Mouse (Mus musculus): ENCODE data around the gene Clk3. TPM values are rescaled to one million over a fixed set of nuclear protein-coding genes. Genes with fewer than 3 reads are reported as not detected.

Gene Clk3
- polyA plus RNA-seq, 1 experiment from 2014 or later, result 66.7 TPM

DNA sequence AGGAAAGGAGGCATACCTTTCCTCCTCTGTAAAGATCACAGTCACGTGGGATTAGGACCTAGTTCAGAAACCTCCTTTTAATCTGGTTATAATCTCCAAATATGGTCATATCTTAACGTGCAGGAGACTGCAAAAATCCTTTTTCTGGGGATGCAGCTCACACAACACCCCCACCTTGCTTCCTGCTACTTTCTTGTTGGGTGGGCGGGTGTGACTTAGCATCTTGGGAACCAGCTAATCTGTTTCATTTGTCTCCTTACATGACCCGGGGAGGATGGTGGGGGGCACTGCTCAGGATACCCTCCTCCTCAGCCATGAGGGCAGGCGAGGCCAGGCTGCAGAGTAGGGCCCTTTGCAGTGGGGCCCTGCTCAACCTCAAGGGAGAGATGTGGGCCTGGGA, 9.4 kb upstream of the Clk3 start:
- Histone ChIP-seq H3K4me3 (replicated peaks; ENCODE audit: low read length) (no peak overlapping the region), H3K4me2 (ENCODE audit: low read depth, low read length) (no peak overlapping the region), H3K4me1 (ENCODE audit: control insufficient read depth, insufficient read depth, low read length) (no peaks in the 10 kb centered on the region; the same call in 1 of the 2 replicates), H3K36me3 (ENCODE audit: control insufficient read depth, insufficient read depth, low read length) (no peaks in the 10 kb centered on the region), H3K27me3 (ENCODE audit: control insufficient read depth, insufficient read depth, low read length) (no peaks in the 10 kb centered on the region), H3K9ac (ENCODE audit: low read length) (no peak overlapping the region), H3K9me3 (replicated peaks; ENCODE audit: control insufficient read depth, low read length) (no peaks in the 10 kb centered on the region), H3K27ac (ENCODE audit: low read length) (no peak overlapping the region)
- WGBS, result 61% methylated on average over 5 of the region's 5 CpGs
- ATAC-seq (ENCODE audit: insufficient read depth, low FRiP score), result no peak

DNA sequence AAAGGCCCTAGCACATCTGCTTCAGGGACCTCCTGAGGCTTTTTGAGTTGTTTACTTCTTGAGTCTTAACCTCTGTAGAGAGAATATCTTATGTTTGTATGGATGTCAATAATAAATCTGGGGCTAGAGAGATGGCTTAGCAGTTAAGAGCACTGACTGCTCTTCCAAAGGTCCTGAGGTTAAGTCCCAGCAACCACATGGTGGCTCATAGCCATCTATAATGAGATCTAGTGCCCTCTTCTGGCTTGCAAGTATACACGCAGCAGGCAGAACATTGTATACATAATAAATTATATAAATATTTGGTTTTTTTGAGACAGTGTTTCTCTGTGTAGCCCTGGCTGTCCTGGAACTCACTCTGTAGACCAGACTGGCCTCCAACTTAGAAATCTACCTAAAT, 8.5 kb upstream of the Clk3 start:
- Histone ChIP-seq H3K9ac (ENCODE audit: low read length) (no peak overlapping the region), H3K4me3 (replicated peaks; ENCODE audit: low read length) (no peak overlapping the region), H3K4me1 (ENCODE audit: control insufficient read depth, insufficient read depth, low read length) (no peaks in the 10 kb centered on the region; the same call in 1 of the 2 replicates), H3K36me3 (ENCODE audit: control insufficient read depth, insufficient read depth, low read length) (no peaks in the 10 kb centered on the region), H3K4me2 (ENCODE audit: low read depth, low read length) (no peak overlapping the region), H3K27me3 (ENCODE audit: control insufficient read depth, insufficient read depth, low read length) (no peaks in the 10 kb centered on the region), H3K9me3 (replicated peaks; ENCODE audit: control insufficient read depth, low read length) (no peaks in the 10 kb centered on the region), H3K27ac (ENCODE audit: low read length) (no peak overlapping the region)
- WGBS, result 5% methylated on average over 1 of the region's 1 CpGs
- peak; percentile 56; the same call in 1 of the 2 replicates for ATAC-seq (ENCODE audit: insufficient read depth, low FRiP score)

DNA sequence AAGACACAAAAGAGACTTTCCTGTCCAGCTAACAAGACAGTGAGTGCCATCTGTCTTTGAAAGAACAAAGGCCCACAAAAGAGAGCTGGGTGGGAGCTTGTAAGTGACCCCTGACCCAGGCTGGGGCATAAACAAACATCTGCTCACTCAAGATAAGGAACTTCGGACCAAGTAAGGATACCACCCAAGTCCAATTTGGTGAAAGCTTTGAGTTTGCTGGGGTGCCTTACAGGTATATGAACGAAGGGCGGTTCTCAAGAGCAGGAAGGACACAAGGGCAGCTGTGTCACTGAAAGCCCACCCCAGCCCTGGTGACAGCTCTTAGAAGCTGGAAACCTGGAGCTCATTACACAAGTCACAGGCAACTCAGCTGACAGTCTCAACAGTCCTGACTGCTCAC, 8.1 kb upstream of the Clk3 start:
- Histone ChIP-seq H3K4me1 (ENCODE audit: control insufficient read depth, insufficient read depth, low read length) (no peaks in the 10 kb centered on the region; the same call in 1 of the 2 replicates), H3K4me3 (replicated peaks; ENCODE audit: low read length) (no peak overlapping the region), H3K9me3 (replicated peaks; ENCODE audit: control insufficient read depth, low read length) (no peaks in the 10 kb centered on the region), H3K36me3 (ENCODE audit: control insufficient read depth, insufficient read depth, low read length) (no peaks in the 10 kb centered on the region), H3K4me2 (ENCODE audit: low read depth, low read length) (no peak overlapping the region), H3K27me3 (ENCODE audit: control insufficient read depth, insufficient read depth, low read length) (no peaks in the 10 kb centered on the region), H3K27ac (ENCODE audit: low read length) (no peak overlapping the region), H3K9ac (ENCODE audit: low read length) (no peak overlapping the region)
- ATAC-seq (ENCODE audit: insufficient read depth, low FRiP score), result no peak
- WGBS, result 53% methylated on average over 3 of the region's 3 CpGs

DNA sequence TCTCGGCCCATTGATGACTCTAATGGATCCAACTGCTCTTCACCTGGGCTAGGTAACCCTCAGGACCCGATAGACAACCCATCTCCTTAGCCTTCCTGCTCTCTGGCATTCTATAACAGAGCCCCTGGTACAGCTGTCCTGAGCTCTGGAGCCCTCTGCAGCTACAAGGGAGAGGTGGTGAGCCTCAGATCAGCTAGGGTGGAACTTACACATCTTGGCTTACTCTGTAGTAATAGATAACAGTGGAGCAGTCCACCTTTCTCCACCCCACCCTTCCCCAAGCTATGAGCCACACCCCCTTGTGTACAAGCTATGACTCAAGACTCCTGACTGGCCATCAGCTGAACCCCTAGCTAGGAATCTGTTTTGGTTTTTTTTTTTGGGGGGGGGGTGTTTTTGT, 5.2 kb upstream of the Clk3 start:
- no peak overlapping the region for H3K27ac ChIP-seq (ENCODE audit: low read length)
- 85% methylated on average over 2 of the region's 2 CpGs for WGBS
- no peak for ATAC-seq (ENCODE audit: insufficient read depth, low FRiP score)

DNA sequence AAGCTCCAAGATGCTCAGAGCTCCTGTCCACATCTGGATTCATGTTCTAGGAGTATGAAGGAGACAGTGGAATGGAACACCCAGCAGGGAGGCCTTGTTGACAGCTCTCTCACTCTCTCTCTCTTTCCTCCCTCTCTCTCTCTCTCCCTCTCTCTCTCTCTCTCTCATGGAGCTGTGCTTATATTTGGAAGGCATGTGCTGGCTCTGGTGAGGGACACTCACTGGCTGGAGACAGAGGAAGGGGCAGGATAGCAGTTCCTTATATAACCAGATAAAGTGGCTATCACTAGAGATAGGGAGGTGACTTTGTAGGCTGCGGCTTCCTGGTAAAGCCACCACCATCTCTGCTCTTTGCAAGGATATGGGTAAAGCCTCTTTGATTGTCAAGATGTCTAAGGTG, 4.6 kb upstream of the Clk3 start:
- H3K4me3 ChIP-seq (replicated peaks; ENCODE audit: low read length), result no peak overlapping the region
- 100% methylated on average over 1 of the region's 1 CpGs for WGBS
- H3K4me2 ChIP-seq (ENCODE audit: low read depth, low read length), result no peak overlapping the region
- no peak overlapping the region for H3K9ac ChIP-seq (ENCODE audit: low read length)
- no peaks in the 10 kb centered on the region for H3K9me3 ChIP-seq (replicated peaks; ENCODE audit: control insufficient read depth, low read length)
- no peak overlapping the region for H3K27ac ChIP-seq (ENCODE audit: low read length)
- peaks cover 7% of the 10 kb centered on the region; the same call in 1 of the 2 replicates for H3K4me1 ChIP-seq (ENCODE audit: control insufficient read depth, insufficient read depth, low read length)
- no peak for ATAC-seq (ENCODE audit: insufficient read depth, low FRiP score)
- no peaks in the 10 kb centered on the region for H3K27me3 ChIP-seq (ENCODE audit: control insufficient read depth, insufficient read depth, low read length)
- no peaks in the 10 kb centered on the region for H3K36me3 ChIP-seq (ENCODE audit: control insufficient read depth, insufficient read depth, low read length)

More for the DNA sequence above, 5.2 kb upstream of the Clk3 start:
- H3K36me3 ChIP-seq (ENCODE audit: control insufficient read depth, insufficient read depth, low read length), result no peaks in the 10 kb centered on the region
- no peak overlapping the region for H3K4me2 ChIP-seq (ENCODE audit: low read depth, low read length)
- H3K4me3 ChIP-seq (replicated peaks; ENCODE audit: low read length), result no peak overlapping the region
- H3K27me3 ChIP-seq (ENCODE audit: control insufficient read depth, insufficient read depth, low read length), result no peaks in the 10 kb centered on the region
- no peaks in the 10 kb centered on the region for H3K9me3 ChIP-seq (replicated peaks; ENCODE audit: control insufficient read depth, low read length)
- H3K9ac ChIP-seq (ENCODE audit: low read length), result no peak overlapping the region
- H3K4me1 ChIP-seq (ENCODE audit: control insufficient read depth, insufficient read depth, low read length), result peaks cover 7% of the 10 kb centered on the region; the same call in 1 of the 2 replicates

DNA sequence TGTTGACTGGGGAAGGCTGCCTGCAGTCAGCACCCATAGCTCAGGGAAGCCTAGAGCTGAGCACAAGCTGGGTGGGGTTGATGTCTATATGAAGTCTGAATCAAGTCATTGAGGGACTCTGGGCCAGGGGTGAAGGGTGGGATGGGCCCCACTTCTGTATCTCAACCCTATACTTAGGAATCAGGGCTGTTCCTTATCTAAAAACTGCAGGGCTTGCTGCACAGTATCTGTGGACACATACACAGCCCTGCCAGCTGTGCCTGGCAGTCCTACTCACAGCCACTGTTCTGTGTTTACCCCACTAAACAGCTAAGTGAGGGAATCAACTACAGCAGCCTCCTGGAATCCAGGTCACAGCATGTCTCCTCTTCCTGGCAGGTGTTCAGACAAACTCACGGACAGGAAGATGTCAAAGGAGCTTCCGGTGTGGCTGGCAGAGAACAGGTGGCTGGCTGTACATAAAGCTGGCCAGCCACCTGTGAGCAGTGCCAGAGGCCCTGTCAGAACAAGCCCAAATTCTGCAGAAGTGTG, 3.9 kb upstream of the Clk3 start:
- Histone ChIP-seq H3K36me3 (ENCODE audit: control insufficient read depth, insufficient read depth, low read length) (no peaks in the 10 kb centered on the region), H3K9me3 (replicated peaks; ENCODE audit: control insufficient read depth, low read length) (no peaks in the 10 kb centered on the region), H3K27ac (ENCODE audit: low read length) (no peak overlapping the region), H3K4me2 (ENCODE audit: low read depth, low read length) (no peak overlapping the region), H3K4me3 (replicated peaks; ENCODE audit: low read length) (no peak overlapping the region), H3K27me3 (ENCODE audit: control insufficient read depth, insufficient read depth, low read length) (no peaks in the 10 kb centered on the region), H3K4me1 (ENCODE audit: control insufficient read depth, insufficient read depth, low read length) (peaks cover 7% of the 10 kb centered on the region; the same call in 1 of the 2 replicates), H3K9ac (ENCODE audit: low read length) (no peak overlapping the region)
- no peak for ATAC-seq (ENCODE audit: insufficient read depth, low FRiP score)
- WGBS, result 49% methylated on average over 2 of the region's 2 CpGs

DNA sequence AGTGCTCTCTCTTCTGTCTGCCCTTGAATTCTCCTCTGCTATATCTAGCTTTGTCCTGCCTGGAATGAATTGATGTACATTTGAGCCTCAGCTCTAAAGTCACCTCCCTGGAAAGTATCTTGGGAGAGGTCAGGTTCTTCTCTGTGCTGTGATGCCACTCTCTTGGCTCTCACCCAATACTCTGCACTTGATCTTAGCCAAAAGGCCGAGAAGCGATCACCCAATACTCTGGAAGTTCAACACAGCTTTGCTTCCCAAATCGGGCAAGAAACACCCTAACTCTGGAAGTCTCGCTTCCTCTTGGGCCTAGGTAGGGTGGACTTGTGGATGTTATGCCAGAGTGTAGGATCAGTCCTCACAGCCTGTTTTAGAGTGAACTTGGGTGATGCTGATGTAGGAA, 1.6 kb upstream of the Clk3 start:
- Histone ChIP-seq H3K9ac (ENCODE audit: low read length) (no peak overlapping the region), H3K4me3 (replicated peaks; ENCODE audit: low read length) (no peak overlapping the region), H3K9me3 (replicated peaks; ENCODE audit: control insufficient read depth, low read length) (no peaks in the 10 kb centered on the region), H3K4me2 (ENCODE audit: low read depth, low read length) (no peak overlapping the region), H3K27me3 (ENCODE audit: control insufficient read depth, insufficient read depth, low read length) (no peaks in the 10 kb centered on the region), H3K4me1 (ENCODE audit: control insufficient read depth, insufficient read depth, low read length) (peaks cover 27% of the 10 kb centered on the region), H3K36me3 (ENCODE audit: control insufficient read depth, insufficient read depth, low read length) (no peaks in the 10 kb centered on the region), H3K27ac (ENCODE audit: low read length) (no peak overlapping the region)
- no peak for ATAC-seq (ENCODE audit: insufficient read depth, low FRiP score)
- 91% methylated on average over 4 of the region's 4 CpGs for WGBS

DNA sequence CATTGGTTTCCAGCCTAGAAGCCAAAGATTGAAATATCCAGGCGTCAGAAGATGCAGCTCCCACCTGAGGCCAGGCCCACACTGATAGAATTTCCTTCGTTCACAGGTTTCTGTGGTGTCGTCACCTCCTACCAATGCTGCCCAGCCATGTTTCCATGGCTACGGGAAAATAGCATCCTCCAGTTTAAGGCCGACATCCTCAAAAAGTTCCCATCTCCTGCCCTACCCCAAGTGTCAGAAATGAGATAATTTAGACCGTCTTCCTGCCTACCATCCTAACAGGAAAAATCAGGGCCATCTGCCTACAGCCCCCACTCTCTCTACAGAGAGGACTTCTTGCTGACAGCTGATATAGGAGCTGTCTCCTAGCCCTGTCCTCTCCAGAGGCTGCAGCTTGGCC, 771 bp upstream of the Clk3 start:
- Histone ChIP-seq H3K4me1 (ENCODE audit: control insufficient read depth, insufficient read depth, low read length) (peaks cover 33% of the 10 kb centered on the region), H3K4me3 (replicated peaks; ENCODE audit: low read length) (peak overlapping the region; percentile 80), H3K4me2 (ENCODE audit: low read depth, low read length) (peak overlapping the region; percentile 97), H3K27me3 (ENCODE audit: control insufficient read depth, insufficient read depth, low read length) (no peaks in the 10 kb centered on the region), H3K27ac (ENCODE audit: low read length) (no peak overlapping the region), H3K36me3 (ENCODE audit: control insufficient read depth, insufficient read depth, low read length) (no peaks in the 10 kb centered on the region), H3K9me3 (replicated peaks; ENCODE audit: control insufficient read depth, low read length) (no peaks in the 10 kb centered on the region), H3K9ac (ENCODE audit: low read length) (peak overlapping the region; percentile 98)
- no peak for ATAC-seq (ENCODE audit: insufficient read depth, low FRiP score)
- WGBS, result 45% methylated on average over 6 of the region's 6 CpGs

DNA sequence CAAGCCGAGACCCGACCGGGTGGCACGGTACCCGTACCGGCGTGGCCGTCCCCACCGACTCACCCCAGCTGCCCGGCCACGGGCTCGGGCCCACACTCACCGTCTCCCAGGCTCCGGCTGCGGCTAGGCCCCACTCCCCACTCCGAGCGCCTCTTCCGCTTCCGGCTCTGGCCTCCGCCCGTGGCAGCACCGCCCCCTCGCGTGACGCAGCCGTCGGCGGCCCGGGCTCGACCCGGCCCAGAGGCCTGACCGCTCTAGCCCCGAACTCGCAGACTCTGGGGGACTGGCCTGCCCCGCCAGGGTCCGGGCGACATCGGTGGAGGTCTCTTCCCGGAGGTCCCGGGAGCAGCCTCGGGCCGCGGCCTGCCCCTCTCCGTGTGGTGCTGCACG, 691 bp downstream of the Clk3 start:
- Histone ChIP-seq H3K9ac (ENCODE audit: low read length) (peak overlapping the region; percentile 98), H3K36me3 (ENCODE audit: control insufficient read depth, insufficient read depth, low read length) (peaks cover 4% of the 10 kb centered on the region; the same call in 1 of the 2 replicates), H3K4me2 (ENCODE audit: low read depth, low read length) (peak overlapping the region; percentile 97), H3K27ac (ENCODE audit: low read length) (peak overlapping the region; percentile 98), H3K27me3 (ENCODE audit: control insufficient read depth, insufficient read depth, low read length) (no peaks in the 10 kb centered on the region), H3K4me3 (replicated peaks; ENCODE audit: low read length) (peak overlapping the region; percentile 80), H3K9me3 (replicated peaks; ENCODE audit: control insufficient read depth, low read length) (no peaks in the 10 kb centered on the region), H3K4me1 (ENCODE audit: control insufficient read depth, insufficient read depth, low read length) (peaks cover 33% of the 10 kb centered on the region)
- ATAC-seq (ENCODE audit: insufficient read depth, low FRiP score), result peak; percentile 95
- WGBS, result 0% methylated on average over 45 of the region's 45 CpGs
